Mouse (Mus musculus): Measurements from ENCODE around the gene Vmn1r78. TPM values are rescaled to one million over a fixed set of nuclear protein-coding genes. Genes with fewer than 3 reads are reported as not detected.
"Not testable (repeated sequence)": the region's sequence is repeated elsewhere in the genome, so short reads cannot be mapped to it uniquely, and the experiment has no call there.

Vmn1r78 gene
- polyA plus RNA-seq (2014; fragmentation: Nextera tagmentation; extraction: Ambion mirVana) = not detected in 2 replicates

- WGBS = 52% methylated on average over 2 of the region's 2 CpGs
- ATAC-seq (ENCODE audit: insufficient read depth) (no peak), DNase-seq (no peak)
- no peak within 1 kb of the TSS for H3K4me2 ChIP-seq
- H3K27ac ChIP-seq (ENCODE audit: low read depth) = no peak within 1 kb of the TSS
- H3K9me3 ChIP-seq (ENCODE audit: low read depth, low read length) = no peaks in the 10 kb centered on the region; the same call in 1 of the 2 replicates
- no peaks in the 10 kb centered on the region for H3K27me3 ChIP-seq (ENCODE audit: insufficient read depth, low read length)
- no peak within 1 kb of the TSS for H3K4me3 ChIP-seq (ENCODE audit: low read depth, low read length)
- no peaks in the 10 kb centered on the region for H3K4me1 ChIP-seq (ENCODE audit: insufficient read depth)
- no peak within 1 kb of the TSS for H3K9ac ChIP-seq
- no peaks in the 10 kb centered on the region for H3K36me3 ChIP-seq (ENCODE audit: insufficient read depth)
- TF ChIP-seq CTCF (IDR thresholded peaks at IDR 0.05; ENCODE audit: low read depth) = no peak
Measured at GRCm38 (mm10) chr7:12149957-12150356, at the start of gene Vmn1r78. TSS of gene Vmn1r78 (plus strand) at chr7:12150257.

GRCm38 (mm10) chr7:12156463-12156862, 6.4 kb downstream of the Vmn1r78 start:
- H3K36me3 ChIP-seq (ENCODE audit: insufficient read depth); ATAC-seq (ENCODE audit: insufficient read depth); H3K9ac ChIP-seq; DNase-seq; H3K9me3 ChIP-seq (ENCODE audit: low read depth, low read length); H3K4me1 ChIP-seq (ENCODE audit: insufficient read depth); H3K4me3 ChIP-seq (ENCODE audit: low read depth, low read length); H3K27me3 ChIP-seq (ENCODE audit: insufficient read depth, low read length); H3K4me2 ChIP-seq; H3K27ac ChIP-seq (ENCODE audit: low read depth): not testable (repeated sequence)
- 42% methylated on average over 1 of the region's 1 CpGs for WGBS

- H3K9me3 ChIP-seq (ENCODE audit: low read depth, low read length); H3K36me3 ChIP-seq (ENCODE audit: insufficient read depth); H3K4me1 ChIP-seq (ENCODE audit: insufficient read depth); H3K4me3 ChIP-seq (ENCODE audit: low read depth, low read length); DNase-seq; ATAC-seq (ENCODE audit: insufficient read depth); H3K9ac ChIP-seq; H3K4me2 ChIP-seq; H3K27ac ChIP-seq (ENCODE audit: low read depth); H3K27me3 ChIP-seq (ENCODE audit: insufficient read depth, low read length): not testable (repeated sequence)
Measured at GRCm38 (mm10) chr7:12170979-12171378, 20.9 kb downstream of the Vmn1r78 start, which contains the start of gene Vmn1r79. TSS of gene Vmn1r79 (plus strand) at chr7:12171279.

- not testable (repeated sequence) for H3K4me2 ChIP-seq; H3K36me3 ChIP-seq (ENCODE audit: insufficient read depth); H3K27me3 ChIP-seq (ENCODE audit: insufficient read depth, low read length); H3K4me3 ChIP-seq (ENCODE audit: low read depth, low read length); ATAC-seq (ENCODE audit: insufficient read depth); H3K27ac ChIP-seq (ENCODE audit: low read depth); H3K9ac ChIP-seq; H3K9me3 ChIP-seq (ENCODE audit: low read depth, low read length); DNase-seq; H3K4me1 ChIP-seq (ENCODE audit: insufficient read depth)
- WGBS = 54% methylated on average over 2 of the region's 2 CpGs
Measured at GRCm38 (mm10) chr7:12172926-12173325, 22.9 kb downstream of the Vmn1r78 start.

- Histone ChIP-seq H3K4me3 (ENCODE audit: low read depth, low read length) (no peak within 1 kb of the TSS), H3K9me3 (ENCODE audit: low read depth, low read length) (no peaks in the 10 kb centered on the region; the same call in 1 of the 2 replicates), H3K4me1 (ENCODE audit: insufficient read depth) (no peaks in the 10 kb centered on the region), H3K27me3 (ENCODE audit: insufficient read depth, low read length) (no peaks in the 10 kb centered on the region), H3K27ac (ENCODE audit: low read depth) (no peak within 1 kb of the TSS), H3K9ac (no peak within 1 kb of the TSS), H3K36me3 (ENCODE audit: insufficient read depth) (no peaks in the 10 kb centered on the region), H3K4me2 (no peak within 1 kb of the TSS)
- ATAC-seq (ENCODE audit: insufficient read depth) (no peak), DNase-seq (no peak)
- no peak for TF ChIP-seq CTCF (IDR thresholded peaks at IDR 0.05; ENCODE audit: low read depth)
- 84% methylated on average over 1 of the region's 1 CpGs for WGBS
Measured at GRCm38 (mm10) chr7:12188986-12189385, 38.9 kb downstream of the Vmn1r78 start, which contains the start of gene Vmn1r80. TSS of gene Vmn1r80 (plus strand) at chr7:12189286.

- 72% methylated on average over 2 of the region's 2 CpGs for WGBS
- Histone ChIP-seq H3K4me2 (no peak overlapping the region), H3K9ac (no peak overlapping the region), H3K36me3 (ENCODE audit: insufficient read depth) (no peaks in the 10 kb centered on the region), H3K27ac (ENCODE audit: low read depth) (no peak overlapping the region), H3K4me1 (ENCODE audit: insufficient read depth) (no peaks in the 10 kb centered on the region), H3K4me3 (ENCODE audit: low read depth, low read length) (no peak overlapping the region), H3K27me3 (ENCODE audit: insufficient read depth, low read length) (no peaks in the 10 kb centered on the region), H3K9me3 (ENCODE audit: low read depth, low read length) (no peaks in the 10 kb centered on the region; the same call in 1 of the 2 replicates)
- no peak for ATAC-seq (ENCODE audit: insufficient read depth)
- no peak for TF ChIP-seq CTCF (IDR thresholded peaks at IDR 0.05; ENCODE audit: low read depth)
- DNase-seq = no peak
Measured at GRCm38 (mm10) chr7:12204141-12204540, 54.1 kb downstream of the Vmn1r78 start.

Other genes with a start within 250 kb of the Vmn1r78 start
- gene Vmn1r76, start 212.0 kb upstream of the Vmn1r78 start, polyA plus RNA-seq (2014; fragmentation: Nextera tagmentation; extraction: Ambion mirVana) = not detected in 2 replicates
- not detected in 2 replicates for gene Vmn1r77, start 113.5 kb upstream of the Vmn1r78 start, polyA plus RNA-seq (2014; fragmentation: Nextera tagmentation; extraction: Ambion mirVana)
- gene Vmn1r79, start 21.0 kb downstream of the Vmn1r78 start, polyA plus RNA-seq (2014; fragmentation: Nextera tagmentation; extraction: Ambion mirVana) = not detected in 2 replicates
- gene Vmn1r80, start 39.0 kb downstream of the Vmn1r78 start, polyA plus RNA-seq (2014; fragmentation: Nextera tagmentation; extraction: Ambion mirVana) = not detected in 2 replicates
- gene Vmn1r81, start 118.0 kb downstream of the Vmn1r78 start, polyA plus RNA-seq (2014; fragmentation: Nextera tagmentation; extraction: Ambion mirVana) = not detected in 2 replicates
- not detected in 2 replicates for gene Vmn1r82, start 150.2 kb downstream of the Vmn1r78 start, polyA plus RNA-seq (2014; fragmentation: Nextera tagmentation; extraction: Ambion mirVana)
- gene Vmn1r83, start 179.2 kb downstream of the Vmn1r78 start, polyA plus RNA-seq (2014; fragmentation: Nextera tagmentation; extraction: Ambion mirVana) = not detected in 2 replicates
- not detected in 2 replicates for gene Vmn1r84, start 219.0 kb downstream of the Vmn1r78 start, polyA plus RNA-seq (2014; fragmentation: Nextera tagmentation; extraction: Ambion mirVana)